Mouse (Mus musculus) megakaryocyte, embryonic 14.5 days (primary cell): ENCODE measurements at regions not wholly inside any gene's neighbourhood (a gene's known extent, or its start where the extent isn't known, plus 50 kb on each side); places are given as distances from the start of the nearest gene placed in this dataset.
A peak's percentile ranks its signal among the peaks of the same experiment; 100 is the strongest.

Experiments
- H3K27me3 ChIP-seq: replicated peaks from 2 replicates; pipeline ENCODE3; 2012; ENCODE audit warnings: inconsistent platforms
- H3K36me3 ChIP-seq: replicated peaks from 2 replicates; pipeline ENCODE3; 2012; ENCODE audit warnings: low read length, inconsistent platforms, mixed read lengths
- H3K4me1 ChIP-seq: 2 replicates; pipeline ENCODE4 v1.6.1; 2012; ENCODE audit warnings: inconsistent platforms
- H3K4me3 ChIP-seq: replicated peaks from 2 replicates; pipeline ENCODE3; 2012; ENCODE audit warnings: moderate library complexity, mild to moderate bottlenecking, inconsistent platforms
- H3K9me3 ChIP-seq: 2 replicates; pipeline ENCODE4 v1.6.1; 2012; ENCODE audit warnings: inconsistent platforms
- FLI1 ChIP-seq: IDR thresholded peaks from 2 replicates; pipeline ENCODE4 v1.6.1; 2012; ENCODE audit warnings: low read length, inconsistent platforms, mixed read lengths
- GATA1 ChIP-seq: IDR thresholded peaks from 3 replicates; pipeline ENCODE4 v1.6.1; 2012; ENCODE audit warnings: mixed read lengths, low read length, inconsistent platforms, borderline replicate concordance

DNA sequence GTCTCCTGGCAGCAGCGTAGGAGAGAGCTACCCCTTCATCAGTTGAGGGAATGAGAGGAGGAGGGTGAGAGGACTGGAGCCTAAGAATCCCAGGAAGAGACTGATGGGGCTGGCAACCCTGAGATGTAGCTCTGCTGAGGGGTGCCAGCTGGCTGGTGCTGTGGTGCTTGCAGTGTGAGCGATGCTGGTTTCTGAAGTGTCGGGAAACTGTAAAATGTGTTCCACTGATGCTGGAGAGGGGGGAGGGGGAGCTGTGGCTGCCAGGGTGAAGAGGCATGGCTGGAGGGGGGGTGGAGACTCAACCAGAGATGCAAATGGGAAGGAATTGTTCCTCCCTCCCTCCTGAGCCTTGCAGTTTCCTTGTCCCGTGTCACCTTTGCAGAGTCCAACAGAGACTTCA lies 102.0 kb upstream of the Max start:
- H3K4me3 ChIP-seq, result peak overlapping the region; percentile 84
- peaks cover 10% of the 10 kb centered on the region for H3K36me3 ChIP-seq
- H3K27me3 ChIP-seq, result no peaks in the 10 kb centered on the region
- no peaks in the 10 kb centered on the region for H3K9me3 ChIP-seq
- TF ChIP-seq FLI1 (no peak), GATA1 (no peak)
- peaks cover 99% of the 10 kb centered on the region for H3K4me1 ChIP-seq

DNA sequence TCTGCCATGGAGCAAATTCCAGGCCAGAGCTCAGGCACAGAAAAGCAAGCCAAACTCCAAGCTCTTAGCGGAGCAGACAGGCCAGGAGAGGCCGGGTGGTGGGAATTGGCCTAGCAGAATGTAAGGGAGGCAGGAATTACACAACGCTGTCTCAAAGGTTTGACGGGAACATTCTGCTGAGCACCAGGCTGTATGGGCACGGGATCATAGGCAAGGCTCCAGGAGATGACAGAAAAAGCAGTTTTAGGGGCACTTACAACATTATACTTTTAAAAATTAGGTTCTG lies 99.5 kb upstream of the Max start:
- peaks cover 5% of the 10 kb centered on the region for H3K36me3 ChIP-seq
- no peak for TF ChIP-seq FLI1
- no peak for TF ChIP-seq GATA1
- peaks cover 99% of the 10 kb centered on the region for H3K4me1 ChIP-seq
- no peaks in the 10 kb centered on the region for H3K27me3 ChIP-seq
- peak overlapping the region; percentile 46 for H3K4me3 ChIP-seq
- H3K9me3 ChIP-seq, result no peaks in the 10 kb centered on the region

DNA sequence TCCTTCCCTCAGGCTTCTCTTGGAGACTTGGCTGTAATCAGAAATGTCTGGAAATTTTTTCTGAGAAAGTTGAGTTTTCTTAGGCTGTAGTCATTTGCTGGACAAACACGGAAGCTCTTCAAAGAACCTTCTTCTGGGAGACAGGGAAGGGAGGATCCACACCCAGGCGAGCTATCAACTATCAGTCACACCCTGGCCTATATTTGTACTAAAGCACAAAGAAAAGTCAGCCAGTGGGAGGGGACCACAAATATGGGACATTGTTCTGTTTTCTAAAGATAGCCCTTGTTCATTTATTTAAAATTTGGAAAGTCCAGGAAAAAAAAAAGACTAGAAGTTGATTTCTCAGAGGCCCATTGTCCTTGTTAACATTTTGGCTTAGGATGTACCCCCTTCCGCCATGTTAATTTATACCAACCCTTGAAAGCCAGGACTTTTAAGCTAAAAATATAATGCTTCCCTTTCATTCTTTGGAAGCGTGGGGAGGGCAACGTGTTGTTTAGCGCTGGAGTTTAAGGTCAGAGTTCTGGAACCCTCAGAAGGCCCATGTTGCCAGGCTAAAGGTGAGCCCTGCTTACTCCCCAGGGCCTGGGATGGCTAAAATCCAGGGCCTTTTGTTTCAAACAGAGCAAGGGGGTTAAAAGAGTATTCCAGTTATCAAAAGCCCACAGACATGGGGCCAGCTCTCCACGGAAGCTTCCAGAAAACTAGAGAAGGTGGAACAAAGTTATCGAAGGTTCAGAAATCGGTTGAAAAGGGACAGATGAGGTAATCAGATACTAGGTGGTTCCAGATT lies 99.0 kb upstream of the Max start:
- no peaks in the 10 kb centered on the region for H3K27me3 ChIP-seq
- H3K4me1 ChIP-seq, result peaks cover 99% of the 10 kb centered on the region
- peaks cover 5% of the 10 kb centered on the region for H3K36me3 ChIP-seq
- TF ChIP-seq GATA1, result no peak
- TF ChIP-seq FLI1, result no peak
- H3K4me3 ChIP-seq, result peak overlapping the region; percentile 90
- no peaks in the 10 kb centered on the region for H3K9me3 ChIP-seq

DNA sequence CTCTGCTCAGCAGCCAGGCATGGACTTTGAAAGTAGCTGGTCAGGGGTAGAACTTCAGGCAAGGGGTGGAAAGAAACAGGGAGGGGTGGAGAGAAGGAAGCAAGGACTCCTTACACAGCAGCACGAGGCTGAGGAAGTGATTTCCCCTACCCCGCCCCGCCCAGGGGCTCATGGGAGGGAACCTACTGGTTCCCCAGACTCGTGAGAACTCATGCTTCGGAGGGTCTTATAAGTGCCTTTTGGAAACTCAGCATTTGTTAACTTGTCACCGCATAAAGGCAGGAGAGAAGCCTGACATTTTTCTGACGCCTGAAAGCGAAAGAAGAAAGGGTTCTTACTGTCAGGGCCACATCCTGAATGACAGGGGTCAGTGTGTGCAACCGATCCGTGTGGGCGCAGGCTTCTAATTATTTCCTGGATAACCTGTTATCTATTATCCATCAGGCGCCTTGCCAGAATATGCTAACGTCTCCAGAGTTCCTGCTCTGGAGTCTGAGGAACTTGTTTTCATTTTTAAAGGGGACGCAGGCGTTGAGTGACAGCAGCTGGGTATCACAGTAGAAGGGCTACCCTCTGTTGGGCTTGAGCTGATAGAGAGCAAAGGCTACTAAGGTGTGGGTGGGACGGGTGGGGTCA lies 98.2 kb upstream of the Max start:
- Histone ChIP-seq H3K27me3 (no peaks in the 10 kb centered on the region), H3K36me3 (peaks cover 5% of the 10 kb centered on the region), H3K4me1 (peaks cover 99% of the 10 kb centered on the region), H3K4me3 (peak overlapping the region; percentile 90), H3K9me3 (no peaks in the 10 kb centered on the region)
- TF ChIP-seq FLI1 (no peak), GATA1 (no peak)

DNA sequence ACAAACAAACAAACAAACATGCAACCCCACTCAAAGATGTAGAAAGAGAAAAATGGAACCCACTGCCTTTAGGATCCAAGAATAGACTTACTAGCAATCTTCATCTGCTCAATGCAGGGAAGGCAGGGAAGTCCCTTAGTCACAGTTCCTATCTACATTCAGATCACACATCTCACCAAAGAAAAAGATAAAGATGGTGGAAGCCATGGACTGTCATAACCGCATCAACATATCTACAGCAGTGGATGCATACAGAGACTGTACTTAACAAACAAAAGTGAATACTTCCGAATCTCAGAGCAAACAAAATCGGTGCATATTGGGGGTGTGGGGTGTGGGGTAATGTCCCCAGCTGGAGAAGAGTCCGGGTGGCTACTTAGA lies 97.7 kb upstream of the Max start:
- TF ChIP-seq FLI1 (no peak), GATA1 (no peak)
- peaks cover 5% of the 10 kb centered on the region for H3K36me3 ChIP-seq

DNA sequence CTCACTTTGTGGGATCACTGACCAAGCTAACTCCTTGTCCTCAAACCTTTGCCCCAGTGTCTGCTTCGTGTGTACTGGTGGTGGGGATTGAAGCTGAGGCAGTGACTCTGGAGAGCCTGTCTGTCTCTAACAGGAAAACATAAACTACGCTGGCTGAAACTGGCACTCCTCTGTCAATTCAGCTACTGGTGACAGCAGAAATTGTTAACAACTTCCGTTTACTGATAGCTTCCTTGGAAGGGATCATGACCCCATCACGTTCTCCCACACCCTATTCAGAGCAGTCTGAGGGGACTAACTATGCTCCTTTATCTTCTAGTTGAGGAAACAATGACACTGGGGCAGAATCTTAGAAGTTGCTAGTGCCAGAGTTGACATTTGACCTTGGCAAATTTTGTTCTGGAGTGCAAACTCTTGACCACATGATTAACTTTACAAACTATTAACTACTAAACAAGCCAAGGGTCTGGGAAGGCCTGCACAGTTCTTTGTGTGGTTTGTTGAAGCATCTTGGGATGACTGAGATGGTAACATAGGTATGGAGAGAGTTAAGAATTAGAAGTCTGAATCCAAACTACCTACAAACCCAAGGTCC lies 96.7 kb upstream of the Max start:
- Histone ChIP-seq H3K27me3 (no peaks in the 10 kb centered on the region), H3K4me3 (peak overlapping the region; percentile 60), H3K4me1 (peaks cover 99% of the 10 kb centered on the region), H3K9me3 (no peaks in the 10 kb centered on the region), H3K36me3 (no peaks in the 10 kb centered on the region)
- TF ChIP-seq GATA1, result no peak
- no peak for TF ChIP-seq FLI1

More for the DNA sequence above, 97.7 kb upstream of the Max start:
- H3K27me3 ChIP-seq, result no peaks in the 10 kb centered on the region
- H3K4me1 ChIP-seq, result peaks cover 99% of the 10 kb centered on the region
- H3K4me3 ChIP-seq, result peak overlapping the region; percentile 90
- no peaks in the 10 kb centered on the region for H3K9me3 ChIP-seq

DNA sequence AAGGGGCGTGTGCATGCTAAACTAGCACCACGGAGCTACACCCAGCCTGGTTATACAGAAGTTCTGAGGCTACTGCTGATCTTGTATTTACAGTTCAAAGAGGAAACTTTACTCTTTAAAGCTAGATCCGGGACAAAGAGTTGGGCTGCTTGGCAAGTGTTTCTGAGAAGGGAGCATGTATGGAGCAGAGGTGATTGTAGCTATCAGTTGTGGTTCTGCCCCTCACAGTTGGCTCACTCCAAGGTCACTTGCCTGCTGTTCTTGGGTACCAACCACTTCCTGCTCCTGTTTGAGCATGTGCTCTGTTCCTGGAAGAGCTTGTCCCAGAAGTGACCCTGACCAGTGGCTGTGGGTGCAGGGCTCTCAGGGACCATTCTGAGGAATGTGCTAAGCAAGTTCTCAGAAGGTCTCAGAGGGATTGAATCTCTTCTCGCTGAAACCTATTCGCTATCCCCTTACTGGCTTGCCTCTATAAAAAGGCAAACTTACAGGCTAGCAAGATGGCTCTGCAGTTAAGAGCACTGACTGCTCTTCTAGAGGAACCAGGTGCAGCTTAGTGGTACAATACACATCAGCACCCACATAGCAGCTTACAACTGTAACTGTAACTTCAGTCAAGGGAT lies 94.9 kb upstream of the Max start:
- Histone ChIP-seq H3K36me3 (no peaks in the 10 kb centered on the region), H3K27me3 (no peaks in the 10 kb centered on the region), H3K9me3 (no peaks in the 10 kb centered on the region), H3K4me3 (peak overlapping the region; percentile 84), H3K4me1 (peaks cover 99% of the 10 kb centered on the region)
- TF ChIP-seq GATA1, result peak; percentile 55; the same call in 1 of the 3 replicates
- no peak for TF ChIP-seq FLI1

DNA sequence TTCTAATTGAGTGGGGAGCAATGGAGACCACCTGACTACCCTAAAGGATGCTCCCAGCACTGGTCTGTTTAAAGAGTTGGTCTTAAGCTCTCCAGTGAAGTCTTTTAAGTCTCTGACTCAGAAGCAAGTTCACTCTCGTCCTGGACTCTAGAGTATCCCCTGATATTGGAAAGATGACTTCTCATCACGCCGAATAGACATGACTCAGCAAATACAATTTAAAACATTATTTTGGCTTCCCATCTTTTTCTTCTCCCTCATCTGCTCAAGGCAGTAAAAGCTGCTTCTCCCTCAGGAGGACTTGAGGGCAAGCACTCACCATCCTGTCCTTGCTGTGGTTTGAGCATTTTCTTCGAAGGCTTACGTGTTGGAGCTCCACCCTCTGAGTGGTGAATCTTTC lies 92.7 kb upstream of the Max start:
- no peaks in the 10 kb centered on the region for H3K9me3 ChIP-seq
- H3K36me3 ChIP-seq, result peaks cover 13% of the 10 kb centered on the region
- peak overlapping the region; percentile 40 for H3K4me3 ChIP-seq
- H3K27me3 ChIP-seq, result no peaks in the 10 kb centered on the region
- peaks cover 97% of the 10 kb centered on the region for H3K4me1 ChIP-seq
- TF ChIP-seq FLI1 (no peak), GATA1 (no peak)

DNA sequence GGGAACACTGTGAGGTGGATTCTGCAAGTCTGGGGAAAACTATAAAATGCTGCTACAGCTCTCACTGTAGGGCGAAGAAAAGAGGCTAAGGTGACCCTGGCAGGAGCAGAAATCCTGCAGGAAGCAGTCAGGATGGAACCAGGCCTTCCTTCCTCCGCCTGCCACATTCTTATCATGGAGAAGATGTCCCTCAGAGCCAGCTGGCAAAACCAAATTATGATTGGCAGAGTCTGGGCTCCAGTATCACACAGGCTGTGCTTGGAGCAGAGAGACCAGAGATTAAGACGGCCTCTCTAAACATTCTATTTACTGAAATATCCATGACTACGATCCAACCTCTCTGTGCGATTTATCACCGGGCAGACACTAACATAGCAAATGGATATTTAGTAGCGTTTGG lies 92.2 kb upstream of the Max start:
- Histone ChIP-seq H3K4me3 (no peak overlapping the region), H3K9me3 (no peaks in the 10 kb centered on the region), H3K4me1 (peaks cover 97% of the 10 kb centered on the region), H3K36me3 (peaks cover 18% of the 10 kb centered on the region), H3K27me3 (no peaks in the 10 kb centered on the region)
- TF ChIP-seq GATA1, result no peak
- no peak for TF ChIP-seq FLI1

DNA sequence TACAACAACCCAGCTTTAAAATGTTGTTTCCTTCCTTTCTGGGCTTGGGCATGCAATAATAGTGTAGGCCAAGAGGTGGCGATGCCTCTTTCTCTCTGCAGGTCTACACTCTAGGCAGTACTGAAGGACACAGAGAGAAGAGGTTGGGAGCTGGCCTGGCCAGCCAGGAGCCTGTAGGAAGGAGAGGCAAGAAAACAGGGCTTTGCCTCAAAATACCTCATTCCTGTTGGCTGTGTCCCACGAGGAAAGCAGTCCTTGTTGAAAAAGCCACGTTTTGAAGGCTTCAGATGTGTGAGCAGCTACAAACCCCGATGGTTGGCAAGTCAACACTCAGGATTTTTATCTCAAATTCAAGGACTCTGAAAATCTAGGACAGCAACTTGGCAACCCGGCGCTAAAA lies 90.9 kb upstream of the Max start:
- Histone ChIP-seq H3K36me3 (peaks cover 31% of the 10 kb centered on the region), H3K27me3 (no peaks in the 10 kb centered on the region), H3K4me1 (peaks cover 97% of the 10 kb centered on the region), H3K4me3 (peak overlapping the region; percentile 50), H3K9me3 (no peaks in the 10 kb centered on the region)
- TF ChIP-seq GATA1 (no peak), FLI1 (no peak)
